Mouse (Mus musculus) left cerebral cortex, postnatal 25 days (tissue): ENCODE results near the gene Trmt61a. TPM values are rescaled to one million over a fixed set of nuclear protein-coding genes. Genes with fewer than 3 reads are reported as not detected.

Experiments used
- DNase-seq, 2 experiments: peaks; one replicate each; pipeline ENCODE4 v3.0.0; 2022; ENCODE audit warnings: low spot score in 2 of 2, mixed read lengths in 1 of 2
- intact Hi-C: fragments of 180-260 bp; cut with DNase I; formaldehyde crosslinking; loops from one replicate; pipeline ENCODE4 v1.15.1; 2025
- total RNA-seq, 2 experiments: library from RNA; stranded (reverse); gene quantifications; 2 replicates each; pipeline ENCODE4 v1.2.3; 2021

Trmt61a gene
- total RNA-seq, 2 experiments from 2014 or later, result 17.1 to 17.4 TPM

- intact Hi-C loops, result no loop called here
- peak in 1 of 2 experiments; percentile 17 for DNase-seq
Observed at GRCm38 (mm10) chr12:111670976-111671375, 6.9 kb upstream of the Trmt61a start.

GRCm38 (mm10) chr12:111671431-111671902, 6.4 kb upstream of the Trmt61a start:
- intact Hi-C loops, result no loop called here

GRCm38 (mm10) chr12:111672176-111672575, 5.7 kb upstream of the Trmt61a start, which contains the start of gene Ckb:
Gene Ckb, minus strand, starts transcription at chr12:111672338.
- peak; percentile 95 to 97 for DNase-seq
- intact Hi-C loops, result no loop called here

More at GRCm38 (mm10) chr12:111671431-111671902, 6.4 kb upstream of the Trmt61a start:
- peak; percentile 81 to 83 for DNase-seq

GRCm38 (mm10) chr12:111672581-111672980, 5.3 kb upstream of the Trmt61a start:
- intact Hi-C loops, result no loop called here
- no peak for DNase-seq

- no peak for DNase-seq
- intact Hi-C loops, result no loop called here
Observed at GRCm38 (mm10) chr12:111674850-111675486, 2.9 kb upstream of the Trmt61a start.

GRCm38 (mm10) chr12:111675797-111676580, 1.9 kb upstream of the Trmt61a start:
- intact Hi-C loops, result no loop called here
- DNase-seq, result no peak

- intact Hi-C loops, result no loop called here
Observed at GRCm38 (mm10) chr12:111677421-111677820, 484 bp upstream of the Trmt61a start.

GRCm38 (mm10) chr12:111678670-111678933, 697 bp downstream of the Trmt61a start:
- intact Hi-C loops, result no loop called here
- DNase-seq, result no peak

More at GRCm38 (mm10) chr12:111677421-111677820, 484 bp upstream of the Trmt61a start:
- DNase-seq, result peak in 1 of 2 experiments; percentile 35

- DNase-seq, result no peak
- intact Hi-C loops, result no loop called here
Observed at GRCm38 (mm10) chr12:111678997-111679396, 1.1 kb downstream of the Trmt61a start.

GRCm38 (mm10) chr12:111680661-111681060, 2.8 kb downstream of the Trmt61a start:
- intact Hi-C loops, result no loop called here
- peak in 1 of 2 experiments; percentile 59 for DNase-seq

GRCm38 (mm10) chr12:111681305-111681704, 3.4 kb downstream of the Trmt61a start:
- DNase-seq, result peak in 1 of 2 experiments; percentile 26
- intact Hi-C loops, result no loop called here

- peak in 1 of 2 experiments; percentile 27 for DNase-seq
Observed at GRCm38 (mm10) chr12:111682003-111682402, 4.1 kb downstream of the Trmt61a start.

GRCm38 (mm10) chr12:111682806-111683205, 4.9 kb downstream of the Trmt61a start:
- no peak for DNase-seq
- intact Hi-C loops, result no loop called here

More at GRCm38 (mm10) chr12:111682003-111682402, 4.1 kb downstream of the Trmt61a start:
- intact Hi-C loops, result no loop called here

- no peak for DNase-seq
- intact Hi-C loops, result no loop called here
Observed at GRCm38 (mm10) chr12:111686390-111686789, 8.5 kb downstream of the Trmt61a start.

- intact Hi-C loops, result no loop called here
- DNase-seq, result peak in 1 of 2 experiments; percentile 78
Observed at GRCm38 (mm10) chr12:111687350-111688068, 9.6 kb downstream of the Trmt61a start.

- intact Hi-C loops, result no loop called here
- no peak for DNase-seq
Observed at GRCm38 (mm10) chr12:111688069-111688428, 10.1 kb downstream of the Trmt61a start.

- intact Hi-C loops, result no loop called here
- no peak for DNase-seq
Observed at GRCm38 (mm10) chr12:111689426-111689825, 11.5 kb downstream of the Trmt61a start.

GRCm38 (mm10) chr12:111691346-111691872, 13.5 kb downstream of the Trmt61a start:
- intact Hi-C loops, result no loop called here
- no peak for DNase-seq

- no peak for DNase-seq
- intact Hi-C loops, result no loop called here
Observed at GRCm38 (mm10) chr12:111692899-111693298, 15.0 kb downstream of the Trmt61a start.
